Mouse (Mus musculus) C2C12 (cell line): ENCODE measurements at regions not wholly inside any gene's neighbourhood (a gene's known extent, or its start where the extent isn't known, plus 50 kb on each side); places are given as distances from the start of the nearest gene placed in this dataset.

Experiments
- H3K27me3 ChIP-seq: one replicate; pipeline ENCODE4 v1.6.1; 2011; ENCODE audit not compliant: control insufficient read depth, insufficient read depth, insufficient read length
- H3K36me3 ChIP-seq: one replicate; pipeline ENCODE4 v1.6.1; 2011; ENCODE audit not compliant: control insufficient read depth, insufficient read depth
- H3K4me3 ChIP-seq: one replicate; pipeline ENCODE4 v1.5.1; 2011; ENCODE audit warnings: mild to moderate bottlenecking, control low read depth; ENCODE audit not compliant: poor library complexity, insufficient read depth, severe bottlenecking
- H3K79me2 ChIP-seq: one replicate; pipeline ENCODE4 v1.6.1; 2011; ENCODE audit not compliant: control insufficient read depth, insufficient read depth
- H3K79me3 ChIP-seq: one replicate; pipeline ENCODE4 v1.6.1; 2011; ENCODE audit warnings: low read depth, control low read depth
- H3ac ChIP-seq: one replicate; pipeline ENCODE3; 2011; ENCODE audit warnings: low read depth; ENCODE audit not compliant: control insufficient read depth, insufficient read length
- CEBPB ChIP-seq: IDR thresholded peaks from one replicate; pipeline ENCODE4 v1.6.1; 2011; ENCODE audit warnings: low read depth, mild to moderate bottlenecking, control low read depth, moderate library complexity
- CTCF ChIP-seq: IDR thresholded peaks from one replicate; pipeline ENCODE4 v1.5.1; 2011; ENCODE audit not compliant: control insufficient read depth, insufficient read depth, insufficient read length
- FOSL1 ChIP-seq: IDR thresholded peaks from one replicate; pipeline ENCODE4 v1.8.0; 2011; ENCODE audit warnings: mild to moderate bottlenecking, low read length; ENCODE audit not compliant: poor library complexity, insufficient read depth, severe bottlenecking
- MAX ChIP-seq: IDR thresholded peaks from one replicate; pipeline ENCODE4 v1.6.1; 2011; ENCODE audit warnings: mild to moderate bottlenecking, control low read depth
- MYOD1 ChIP-seq: IDR thresholded peaks from one replicate; pipeline ENCODE4 v1.6.1; 2011; ENCODE audit warnings: low read depth; ENCODE audit not compliant: control insufficient read depth, insufficient read length
- MYOG ChIP-seq: IDR thresholded peaks from one replicate; pipeline ENCODE4 v1.6.1; 2011; ENCODE audit not compliant: control insufficient read depth, insufficient read length; ENCODE audit errors: extremely low read depth
- USF1 ChIP-seq: IDR thresholded peaks from one replicate; pipeline ENCODE4 v1.6.1; 2011; ENCODE audit warnings: low read depth, mild to moderate bottlenecking, control low read depth, moderate library complexity

GRCm38 (mm10) chr11:19758892-19759291 lies 165.3 kb upstream of the Spred2 start:
- Histone ChIP-seq H3K27me3 (peaks cover 4% of the 10 kb centered on the region), H3K4me3 (no peak overlapping the region), H3K36me3 (no peaks in the 10 kb centered on the region), H3ac (no peak overlapping the region), H3K79me2 (no peaks in the 10 kb centered on the region), H3K79me3 (no peaks in the 10 kb centered on the region)
- no peak for TF ChIP-seq MAX

- Histone ChIP-seq H3ac (no peak overlapping the region), H3K27me3 (peaks cover 4% of the 10 kb centered on the region), H3K79me2 (no peaks in the 10 kb centered on the region), H3K36me3 (no peaks in the 10 kb centered on the region), H3K4me3 (no peak overlapping the region), H3K79me3 (no peaks in the 10 kb centered on the region)
- TF ChIP-seq CTCF (peak; percentile 37), FOSL1 (no peak)
Observed at GRCm38 (mm10) chr11:19760861-19761693, 163.1 kb upstream of the Spred2 start.

DNA sequence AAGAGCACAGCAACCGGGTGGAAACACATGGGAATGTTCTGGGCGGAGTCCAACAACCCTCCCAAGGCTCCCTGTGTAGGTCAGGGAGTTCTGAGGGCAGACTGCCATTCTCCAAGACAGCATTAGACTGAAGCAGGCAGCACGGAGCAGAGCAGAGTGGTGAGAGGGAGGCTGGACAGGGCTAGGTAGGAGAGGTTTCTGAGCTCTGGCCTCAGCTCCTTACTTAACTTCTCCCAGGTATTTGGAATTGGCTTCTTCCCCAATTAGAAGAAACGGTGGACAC lies 162.5 kb upstream of the Spred2 start:
- Histone ChIP-seq H3K27me3 (peaks cover 4% of the 10 kb centered on the region), H3K4me3 (no peak overlapping the region)

DNA sequence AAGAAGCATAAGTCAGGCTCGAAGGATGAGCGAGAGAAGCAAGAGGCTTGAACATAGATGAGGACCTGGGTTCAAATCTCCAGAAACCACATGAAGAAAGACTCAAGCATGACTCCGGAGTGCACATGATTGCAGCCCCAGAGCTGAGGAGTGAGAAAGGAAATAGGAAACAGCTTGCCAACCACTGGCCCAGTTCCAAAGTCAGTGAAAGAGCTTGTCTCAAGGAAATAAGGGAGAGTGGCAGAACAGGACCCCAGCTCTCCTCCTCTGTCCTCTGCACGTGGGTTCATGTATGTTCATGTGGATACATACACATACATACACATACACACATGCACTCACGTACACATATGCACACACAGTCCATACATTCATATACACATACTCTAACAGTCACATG lies 156.9 kb upstream of the Spred2 start:
- peaks cover 11% of the 10 kb centered on the region for H3K27me3 ChIP-seq
- TF ChIP-seq MAX (no peak), FOSL1 (no peak), CTCF (no peak), CEBPB (no peak)
- no peak overlapping the region for H3ac ChIP-seq

More for the DNA sequence above, 162.5 kb upstream of the Spred2 start:
- no peaks in the 10 kb centered on the region for H3K79me3 ChIP-seq
- TF ChIP-seq MYOG (no peak), CTCF (no peak), CEBPB (no peak), FOSL1 (no peak), MYOD1 (no peak), MAX (no peak)
- no peaks in the 10 kb centered on the region for H3K36me3 ChIP-seq
- no peak overlapping the region for H3ac ChIP-seq
- no peaks in the 10 kb centered on the region for H3K79me2 ChIP-seq

DNA sequence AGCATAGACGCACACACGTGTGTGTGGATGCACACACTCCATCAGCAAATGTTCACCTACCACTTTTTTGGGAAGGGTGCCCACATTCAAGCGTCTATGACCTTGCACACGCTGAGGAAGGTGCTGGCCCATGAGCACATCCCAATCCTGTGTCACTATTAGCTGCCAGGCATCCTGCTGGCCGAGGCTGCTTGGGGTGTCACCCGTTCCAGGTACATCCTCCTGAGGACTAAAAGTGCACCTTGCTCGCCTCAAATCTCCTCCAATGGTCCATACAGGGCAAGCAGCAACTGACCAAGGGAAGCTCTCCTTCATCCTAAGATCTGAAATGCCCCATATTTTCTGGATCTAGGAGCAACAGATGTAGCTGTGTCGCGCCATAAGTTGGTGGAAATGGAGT lies 156.3 kb upstream of the Spred2 start:
- no peak overlapping the region for H3K4me3 ChIP-seq
- H3K36me3 ChIP-seq = no peaks in the 10 kb centered on the region
- H3K79me2 ChIP-seq = no peaks in the 10 kb centered on the region
- no peaks in the 10 kb centered on the region for H3K79me3 ChIP-seq
- peaks cover 11% of the 10 kb centered on the region for H3K27me3 ChIP-seq
- no peak overlapping the region for H3ac ChIP-seq
- TF ChIP-seq CEBPB = no peak

More for the DNA sequence above, 156.9 kb upstream of the Spred2 start:
- no peaks in the 10 kb centered on the region for H3K36me3 ChIP-seq
- H3K4me3 ChIP-seq = no peak overlapping the region
- no peaks in the 10 kb centered on the region for H3K79me2 ChIP-seq
- no peaks in the 10 kb centered on the region for H3K79me3 ChIP-seq

- H3K36me3 ChIP-seq = no peaks in the 10 kb centered on the region
- H3K27me3 ChIP-seq = peaks cover 11% of the 10 kb centered on the region
- H3K4me3 ChIP-seq = no peak overlapping the region
- no peaks in the 10 kb centered on the region for H3K79me2 ChIP-seq
- no peaks in the 10 kb centered on the region for H3K79me3 ChIP-seq
- TF ChIP-seq FOSL1 (no peak), CEBPB (no peak), MYOG (no peak), USF1 (no peak), MAX (no peak), MYOD1 (no peak), CTCF (no peak)
- no peak overlapping the region for H3ac ChIP-seq
Observed at GRCm38 (mm10) chr11:19768962-19769361, 155.2 kb upstream of the Spred2 start.

DNA sequence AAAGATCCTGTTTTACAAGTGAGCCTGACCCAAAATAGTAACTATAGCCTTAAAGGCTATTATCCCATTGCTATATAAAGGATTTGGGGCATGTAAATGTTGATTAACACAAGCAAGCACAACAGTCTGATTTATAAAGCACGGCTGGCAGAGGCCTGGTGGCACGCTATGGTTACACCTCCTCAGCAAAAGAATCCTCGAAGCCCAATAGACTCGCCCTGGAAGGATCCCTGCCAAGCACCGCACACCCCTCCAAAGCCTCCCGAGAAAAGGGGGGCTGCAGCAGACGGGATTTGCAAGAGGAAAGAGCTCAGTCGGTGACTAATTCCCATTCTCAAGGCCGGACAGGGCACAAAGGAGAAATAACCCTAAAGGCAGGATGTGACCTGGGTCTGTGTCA lies 150.2 kb upstream of the Spred2 start:
- Histone ChIP-seq H3K27me3 (peaks cover 15% of the 10 kb centered on the region), H3ac (no peak overlapping the region), H3K79me3 (no peaks in the 10 kb centered on the region), H3K79me2 (no peaks in the 10 kb centered on the region), H3K36me3 (no peaks in the 10 kb centered on the region), H3K4me3 (no peak overlapping the region)
- TF ChIP-seq MAX (no peak), CTCF (no peak), USF1 (no peak), FOSL1 (no peak), MYOD1 (no peak), MYOG (no peak), CEBPB (no peak)
